In genomic region chr14:30943038-30943437, GRCm38 (mm10) we compare ENCODE assay signal across 17 mouse cellular contexts. TPM values are rescaled to one million over a fixed set of nuclear protein-coding genes. Genes with fewer than 3 reads are reported as not detected.
DNase-seq lines count a peak whose midpoint lies in the region; ATAC-seq and TF ChIP-seq lines count a peak whose summit lies in the region.
"Had no signal": no experiment of that assay in that cellular context is flagged by ENCODE, and none has a peak within 500 bp of the region (broad histone marks: within the 10 kb centered on the region; RNA-seq: fewer than 3 reads in every experiment).

Itih1 (minus strand) TSS chr14:30943289.

- peaks cover 0 to 4% of the 10 kb centered on the region in 2 experiments for H3K36me3 ChIP-seq in CH12.LX (replicated peaks in 1 of 2; ENCODE audit: control insufficient read depth in 1 of 2, insufficient read depth in 1 of 2, low read length in 1 of 2)
- H3K36me3 ChIP-seq in liver, embryonic 13.5 days = no peaks in the 10 kb centered on the region
- H3K36me3 ChIP-seq: forebrain, embryonic 12.5 days had no signal

- no peak for TF ChIP-seq CTCF in CH12.LX (conservative IDR thresholded peaks at IDR 0.05 in 1 of 2, IDR thresholded peaks at IDR 0.05 in 1 of 2; ENCODE audit: low read depth in 2 of 2, low read length in 2 of 2)
- TF ChIP-seq CTCF in bone marrow macrophage, adult 2 months (IDR thresholded peaks at IDR 0.05; ENCODE audit: low read depth, low read length) = no peak

- TF ChIP-seq EP300 in CH12.LX (IDR thresholded peaks at IDR 0.05; ENCODE audit: low read length) = no peak

- peak within 1 kb of the TSS; percentile 94 for H3K9ac ChIP-seq in CH12.LX (ENCODE audit: insufficient read depth, low read depth)
- H3K9ac ChIP-seq in liver, embryonic 13.5 days = peak within 1 kb of the TSS; percentile 49; the same call in 1 of the 2 replicates
- H3K9ac ChIP-seq: forebrain, embryonic 12.5 days; lung, embryonic 14.5 days had no signal

- no peak for TF ChIP-seq POLR2A in CH12.LX (IDR thresholded peaks at IDR 0.05; ENCODE audit: low read depth, low read length)
- no peak for TF ChIP-seq POLR2A in bone marrow macrophage, adult 2 months (IDR thresholded peaks at IDR 0.05; ENCODE audit: borderline replicate concordance, low read depth, low read length)

- peak within 1 kb of the TSS in 2 of 3 experiments; percentile 33 to 36 for H3K4me3 ChIP-seq in CH12.LX (replicated peaks in 1 of 3; ENCODE audit: low read depth in 2 of 3, low read length in 2 of 3, poor library complexity in 1 of 3)
- no peak within 1 kb of the TSS for H3K4me3 ChIP-seq in bone marrow macrophage, adult 2 months (ENCODE audit: insufficient read depth, low read length)
- H3K4me3 ChIP-seq in liver, embryonic 13.5 days (replicated peaks) = peak within 1 kb of the TSS; percentile 40
- H3K4me3 ChIP-seq: forebrain, embryonic 12.5 days had no signal

- no peaks in the 10 kb centered on the region for H3K9me3 ChIP-seq in CH12.LX (replicated peaks; ENCODE audit: low read length)
- H3K9me3 ChIP-seq in liver, embryonic 13.5 days (replicated peaks) = no peaks in the 10 kb centered on the region
- H3K9me3 ChIP-seq: forebrain, embryonic 12.5 days had no signal

- H3K79me2 ChIP-seq in CH12.LX (replicated peaks; ENCODE audit: control insufficient read depth, extremely low read depth, insufficient read depth, poor library complexity, severe bottlenecking) = no peaks in the 10 kb centered on the region

- peak; percentile 18 for DNase-seq in kidney, adult 18-20 months
- DNase-seq in kidney, adult 11 months = no peak
- no peak for DNase-seq in CH12.LX (ENCODE audit: extremely low read depth)
- no peak for DNase-seq in liver, embryonic 13.5 days
- DNase-seq in embryo, embryonic 10.5 days (ENCODE audit: low spot score) = no peak
- no peak for DNase-seq in retina, embryonic 14.5 days (ENCODE audit: low spot score)
- DNase-seq: cerebellum, postnatal 14 days; heart, adult 18-20 months; heart, postnatal 14 days; lung, embryonic 14.5 days; thymus, adult 2 months had no signal

- peaks cover 5% of the 10 kb centered on the region for H3K27me3 ChIP-seq in CH12.LX (replicated peaks)
- no peaks in the 10 kb centered on the region for H3K27me3 ChIP-seq in liver, embryonic 13.5 days

- in situ Hi-C loops in CH12.LX (cut with MboI; ENCODE audit: low pct_ligation_motif_present, low pct_unique_long_range_greater_than_20kb, low sequenced_read_pairs) = no loop called here

- TF ChIP-seq RAD21 in CH12.LX (IDR thresholded peaks at IDR 0.05; ENCODE audit: low read depth, low read length) = no peak

- dilution Hi-C loops in CH12.LX (cut with MboI; ENCODE audit: extremely low pct_ligation_motif_present, extremely low pct_unique_long_range_greater_than_20kb, low sequenced_read_pairs) = no loop called here

- WGBS in liver, embryonic 13.5 days (ENCODE audit: insufficient replicate concordance) = 69% methylated on average over 7 of the region's 7 CpGs

- peaks cover 29 to 38% of the 10 kb centered on the region in 2 experiments for H3K4me1 ChIP-seq in CH12.LX (ENCODE audit: control insufficient read depth in 1 of 2, insufficient read depth in 2 of 2)
- H3K4me1 ChIP-seq in bone marrow macrophage, adult 2 months (ENCODE audit: control insufficient read depth, insufficient read depth, low read length) = peaks cover 36% of the 10 kb centered on the region
- no peaks in the 10 kb centered on the region for H3K4me1 ChIP-seq in liver, embryonic 13.5 days (replicated peaks)
- H3K4me1 ChIP-seq: forebrain, embryonic 12.5 days had no signal

- H3K4me2 ChIP-seq in CH12.LX (ENCODE audit: insufficient read depth, low read depth, poor library complexity, severe bottlenecking) = peak within 1 kb of the TSS; percentile 73
- peak within 1 kb of the TSS; percentile 49 for H3K4me2 ChIP-seq in liver, embryonic 13.5 days
- H3K4me2 ChIP-seq: forebrain, embryonic 12.5 days; lung, embryonic 14.5 days had no signal

- ATAC-seq in liver, embryonic 13.5 days (ENCODE audit: low read depth) = peak; percentile 35; the same call in 1 of the 2 replicates
- ATAC-seq: hindbrain, embryonic 16.5 days had no signal

- H3K27ac ChIP-seq in CH12.LX (ENCODE audit: insufficient read depth, low read depth) = peak within 1 kb of the TSS; percentile 96
- peak within 1 kb of the TSS; percentile 79 for H3K27ac ChIP-seq in bone marrow macrophage, adult 2 months (ENCODE audit: insufficient read depth, low read depth, low read length)
- H3K27ac ChIP-seq in liver, embryonic 13.5 days = peak within 1 kb of the TSS; percentile 77
- H3K27ac ChIP-seq: forebrain, embryonic 12.5 days had no signal

TF ChIP-seq in CH12.LX, 34 proteins besides CTCF, POLR2A, EP300 and RAD21:
- TF ChIP-seq CHD2 (IDR thresholded peaks at IDR 0.05; ENCODE audit: low read length) (no peak), JUND (conservative IDR thresholded peaks at IDR 0.05; ENCODE audit: low read depth, low read length) (no peak), E2F4 (IDR thresholded peaks at IDR 0.05; ENCODE audit: insufficient replicate concordance, low read depth, low read length) (no peak), ZNF384 (IDR thresholded peaks at IDR 0.05; ENCODE audit: low read depth, low read length) (no peak), NELFE (IDR thresholded peaks at IDR 0.05; ENCODE audit: low read depth, low read length) (no peak)

RNA-seq across cellular contexts. Expression of gene Itih1, which starts in this region (rescaled TPM):
- 0.04 TPM in 1 of 2 replicates, not detected in the other for total RNA-seq in CH12.LX (2012; rRNA removed)
- total RNA-seq in CH12.LX (2014; rRNA removed) = not detected in 2 replicates
- polyA plus RNA-seq in CH12.LX (2012; ENCODE audit: insufficient read length, low read depth) = not detected in 2 replicates
- polyA plus RNA-seq in bone marrow macrophage, adult 2 months (2012; ENCODE audit: insufficient read depth, insufficient read length, missing spikeins) = not detected in 2 replicates
- polyA plus RNA-seq in liver, embryonic 13.5 days (2015; fragmentation: Nextera tagmentation; extraction: Ambion mirVana) = 22.4 and 27.1 TPM in 2 replicates
- total RNA-seq: adrenal gland, adult 18-20 months; heart, adult 18-20 months; heart, postnatal 14 days; left cerebral cortex, postnatal 10 days had no signal
- polyA plus RNA-seq: embryonic facial prominence, embryonic 11.5 days; forebrain, embryonic 12.5 days; hindbrain, embryonic 16.5 days; lung, embryonic 14.5 days had no signal

Comparison
In these comparisons a context has a peak if more than half of its experiments do, and no peak if none do; other contexts are left out.
1. RNA of gene Itih1 (polyA plus RNA-seq): 22.4 to 27.1 TPM in liver, embryonic 13.5 days; not detected in CH12.LX and not detected in bone marrow macrophage, adult 2 months; every median in the first group is over 10 times any median in the second.
2. Peak in every context shown above with its lines, with median percentiles within 50 percentile points of each other: H3K27ac ChIP-seq.